Mouse (Mus musculus): ENCODE results near the gene Zfp935. TPM values are rescaled to one million over a fixed set of nuclear protein-coding genes. Genes with fewer than 3 reads are reported as not detected.
"Not testable (repeated sequence)": the region's sequence is repeated elsewhere in the genome, so short reads cannot be mapped to it uniquely, and the experiment has no call there.

The Zfp935 gene
- not detected for total RNA-seq (2021)
- long read RNA-seq, experiment 1 = 0 reads
- long read RNA-seq, experiment 2 = 0 reads

- peak; percentile 37 to 57 for DNase-seq
- intact Hi-C loops (cut with DNase I) = not testable (repeated sequence)
These were observed at the start of gene Zfp935 for GRCm38 (mm10) chr13:62558189-62559110. Zfp935 (minus strand) TSS chr13:62558511.

GRCm38 (mm10) chr13:62571099-62571498 lies 12.8 kb upstream of the Zfp935 start, which contains the start of gene Zfp934:
Zfp934 (minus strand) TSS chr13:62571199.
- DNase-seq; intact Hi-C loops (cut with DNase I): not testable (repeated sequence)

DNA sequence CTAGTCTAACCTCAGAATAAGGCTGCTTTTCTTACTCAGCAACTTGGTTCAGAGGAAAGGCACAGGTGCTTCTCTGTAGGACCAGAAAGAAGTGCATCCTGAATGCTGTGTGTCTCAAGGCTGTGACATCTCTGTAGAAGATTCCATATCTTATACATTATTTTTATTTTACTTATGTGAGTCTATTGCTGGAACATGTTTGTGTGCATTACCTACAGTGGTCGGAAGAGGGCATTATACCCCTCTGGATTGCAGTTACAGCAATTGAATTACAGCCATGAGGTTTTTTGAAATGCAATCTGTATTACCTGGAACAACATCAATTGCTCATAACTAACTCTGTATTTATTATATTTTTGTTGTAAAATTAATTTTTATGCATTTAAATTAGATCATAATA lies 3.4 kb upstream of the Zfp935 start:
- DNase-seq; intact Hi-C loops (cut with DNase I): not testable (repeated sequence)

GRCm38 (mm10) chr13:62530129-62530528 lies 28.2 kb downstream of the Zfp935 start:
- DNase-seq; intact Hi-C loops (cut with DNase I): not testable (repeated sequence)

GRCm38 (mm10) chr13:62510641-62511420 lies 47.5 kb downstream of the Zfp935 start:
- DNase-seq; intact Hi-C loops (cut with DNase I): not testable (repeated sequence)

GRCm38 (mm10) chr13:62472661-62473060 lies 85.7 kb downstream of the Zfp935 start:
- DNase-seq; intact Hi-C loops (cut with DNase I): not testable (repeated sequence)

DNA sequence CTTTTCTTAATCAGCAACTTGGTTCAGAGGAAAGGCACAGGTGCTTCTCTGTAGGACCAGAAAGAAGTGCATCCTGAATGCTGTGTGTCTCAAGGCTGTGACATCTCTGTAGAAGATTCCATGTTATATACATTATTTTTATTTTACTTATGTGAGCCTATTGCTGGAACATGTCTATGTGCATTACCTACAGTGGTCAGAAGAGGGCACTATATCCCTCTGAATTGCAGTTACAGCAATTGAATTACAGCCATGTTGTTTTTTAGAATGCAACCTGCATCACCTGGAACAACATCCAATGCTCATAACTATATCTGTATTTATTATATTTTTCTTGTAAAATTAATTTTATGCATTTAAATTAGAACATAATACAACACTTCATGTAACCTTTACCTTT lies 88.4 kb downstream of the Zfp935 start:
- intact Hi-C loops (cut with DNase I) = loop anchor here (5.0 kb wide), 1 partner anchor 387 kb away; the partner anchor contains the start of gene Fbp2
- not testable (repeated sequence) for DNase-seq

GRCm38 (mm10) chr13:62466424-62467334 lies 91.6 kb downstream of the Zfp935 start, which contains the start of gene Gm49359:
Gm49359 (minus strand) TSS chr13:62466832.
- peak; percentile 69 to 88 for DNase-seq
- intact Hi-C loops (cut with DNase I) = loop anchor here (5.0 kb wide), 1 partner anchor 391 kb away; the partner anchor contains the start of gene Fbp2

Small RNA genes lying within 50 kb of the gene (microRNA-seq; reads per million reads assigned to microRNA genes)
- gene Gm22256 = 0 reads per million in 2 experiments

Other genes with a start within 250 kb of the Zfp935 start
- gene Gm3604, start 175.3 kb downstream of the Zfp935 start, total RNA-seq (2021) = under 1 TPM; 0.25 to 0.26 TPM
- 1 to 10 TPM; 3.8 to 4.3 TPM for gene Gm49359, start 91.7 kb downstream of the Zfp935 start, total RNA-seq (2021)
- 1 to 10 TPM; 1.9 to 2.8 TPM for gene Zfp934, start 12.7 kb upstream of the Zfp935 start, total RNA-seq (2021)
- under 1 TPM; 0.30 to 0.66 TPM for gene 6720489N17Rik, start 65.7 kb upstream of the Zfp935 start, total RNA-seq (2021)
- 1 to 10 TPM; 1.7 to 1.8 TPM for gene Platr25, start 202.2 kb upstream of the Zfp935 start, total RNA-seq (2021)
- gene Gm5141, start 227.3 kb upstream of the Zfp935 start, total RNA-seq (2021) = under 1 TPM; 0.43 to 0.47 TPM